Mouse (Mus musculus) embryonic facial prominence, embryonic 11.5 days (tissue): ENCODE data around the gene Zfp706. TPM values are rescaled to one million over a fixed set of nuclear protein-coding genes. Genes with fewer than 3 reads are reported as not detected.

Experiments
- ATAC-seq: fragments of 200-750 bp; cut with Nextera tagmentation; replicated peaks from 2 replicates; pipeline ENCODE4 v1.8.0; 2017; ENCODE audit warnings: low read depth; ENCODE audit not compliant: insufficient number of reproducible peaks, low FRiP score, low TSS enrichment
- DNase-seq: peaks from one replicate; pipeline ENCODE4 v3.0.0-alpha.2; 2015; ENCODE audit warnings: low spot score
- H3K27ac ChIP-seq: fragments of 300-500 bp; sonication (generic); replicated peaks from 2 replicates; pipeline ENCODE4 v1.5.1; 2014; ENCODE audit warnings: mild to moderate bottlenecking, low read depth, low read length, control low read depth
- H3K27me3 ChIP-seq: fragments of 300-500 bp; sonication (generic); 2 replicates; pipeline ENCODE4 v1.6.1; 2014; ENCODE audit warnings: mild to moderate bottlenecking, low read length, moderate library complexity, mixed read lengths; ENCODE audit not compliant: control insufficient read depth, insufficient read depth
- H3K36me3 ChIP-seq: fragments of 300-500 bp; sonication (generic); replicated peaks from 2 replicates; pipeline ENCODE4 v1.6.1; 2014; ENCODE audit warnings: low read depth, mild to moderate bottlenecking, low read length, moderate library complexity, mixed read lengths; ENCODE audit not compliant: control insufficient read depth, insufficient read depth
- H3K4me1 ChIP-seq: fragments of 300-500 bp; sonication (generic); 2 replicates; pipeline ENCODE4 v1.6.1; 2014; ENCODE audit warnings: low read length, mixed read lengths; ENCODE audit not compliant: control insufficient read depth, insufficient read depth
- H3K4me2 ChIP-seq: fragments of 300-500 bp; sonication (generic); 2 replicates; pipeline ENCODE4 v1.6.1; 2014; ENCODE audit warnings: low read depth, mild to moderate bottlenecking, control low read depth, low read length, moderate library complexity
- H3K4me3 ChIP-seq: fragments of 300-500 bp; sonication (generic); 2 replicates; pipeline ENCODE4 v1.5.1; 2014; ENCODE audit warnings: low read depth, low read length, control low read depth
- H3K9ac ChIP-seq: fragments of 300-500 bp; sonication (generic); replicated peaks from 2 replicates; pipeline ENCODE4 v1.6.1; 2014; ENCODE audit warnings: mild to moderate bottlenecking, control low read depth, low read length
- H3K9me3 ChIP-seq: fragments of 300-500 bp; sonication (generic); replicated peaks from 2 replicates; pipeline ENCODE4 v1.6.1; 2016; ENCODE audit warnings: mild to moderate bottlenecking, low read length, inconsistent platforms, mixed read lengths; ENCODE audit not compliant: control insufficient read depth
- WGBS: fragments of 180-500 bp; shearing (Covaris S2); extraction: QIAGEN DNeasy Blood & Tissue Kit; methylation state at CpG from one replicate; pipeline ENCODE4 v1.1.7; 2014; 5-methylcytosine and 5-hydroxymethylcytosine counted together
- polyA plus RNA-seq: library from polyadenylated mRNA; unstranded; fragments of >200 nt; fragmentation: Nextera tagmentation; extraction: Ambion mirVana; gene quantifications from 2 replicates; pipeline ENCODE4 v1.2.1, GENCODE M21; 2014

Zfp706 gene
- polyA plus RNA-seq, 1 experiment from 2014 or later, result 407 TPM

- no peak overlapping the region for H3K27ac ChIP-seq
Observed at GRCm38 (mm10) chr15:36960876-36961237, 46.7 kb downstream of the Zfp706 start.

GRCm38 (mm10) chr15:36960010-36960875, 47.3 kb downstream of the Zfp706 start:
- no peak overlapping the region for H3K4me3 ChIP-seq
- ATAC-seq, result peak; percentile 75; the same call in 1 of the 2 replicates
- no peak overlapping the region for H3K9ac ChIP-seq
- no peak overlapping the region; the same call in 1 of the 2 replicates for H3K4me2 ChIP-seq
- no peaks in the 10 kb centered on the region for H3K4me1 ChIP-seq
- no peak overlapping the region for H3K27ac ChIP-seq
- no peaks in the 10 kb centered on the region for H3K9me3 ChIP-seq
- no peaks in the 10 kb centered on the region for H3K27me3 ChIP-seq
- DNase-seq, result peak; percentile 50
- H3K36me3 ChIP-seq, result no peaks in the 10 kb centered on the region
- WGBS, result 64% methylated on average over 17 of the region's 17 CpGs

More at GRCm38 (mm10) chr15:36960876-36961237, 46.7 kb downstream of the Zfp706 start:
- H3K4me2 ChIP-seq, result no peak overlapping the region
- 89% methylated on average over 4 of the region's 4 CpGs for WGBS
- H3K4me1 ChIP-seq, result no peaks in the 10 kb centered on the region
- no peak for DNase-seq
- no peak overlapping the region for H3K9ac ChIP-seq
- H3K27me3 ChIP-seq, result no peaks in the 10 kb centered on the region
- ATAC-seq, result no peak
- no peaks in the 10 kb centered on the region for H3K36me3 ChIP-seq
- H3K4me3 ChIP-seq, result no peak overlapping the region
- no peaks in the 10 kb centered on the region for H3K9me3 ChIP-seq

- ATAC-seq, result no peak
- H3K4me1 ChIP-seq, result no peaks in the 10 kb centered on the region
- H3K4me3 ChIP-seq, result no peak overlapping the region
- H3K27me3 ChIP-seq, result no peaks in the 10 kb centered on the region
- no peak overlapping the region for H3K27ac ChIP-seq
- DNase-seq, result no peak
- H3K9ac ChIP-seq, result no peak overlapping the region
- H3K9me3 ChIP-seq, result no peaks in the 10 kb centered on the region
- WGBS, result 81% methylated on average over 3 of the region's 3 CpGs
- H3K36me3 ChIP-seq, result no peaks in the 10 kb centered on the region
- H3K4me2 ChIP-seq, result no peak overlapping the region
Observed at GRCm38 (mm10) chr15:36956221-36956620, 51.4 kb downstream of the Zfp706 start.

- 100% methylated on average over 2 of the region's 2 CpGs for WGBS
- no peak overlapping the region for H3K9ac ChIP-seq
Observed at GRCm38 (mm10) chr15:36950258-36950657, 57.3 kb downstream of the Zfp706 start.

GRCm38 (mm10) chr15:36948866-36949546, 58.6 kb downstream of the Zfp706 start:
- Histone ChIP-seq H3K4me2 (no peak overlapping the region), H3K9ac (no peak overlapping the region), H3K27me3 (no peaks in the 10 kb centered on the region), H3K4me1 (no peaks in the 10 kb centered on the region), H3K36me3 (no peaks in the 10 kb centered on the region), H3K27ac (no peak overlapping the region), H3K9me3 (no peaks in the 10 kb centered on the region), H3K4me3 (no peak overlapping the region)
- 90% methylated on average over 22 of the region's 22 CpGs for WGBS
- no peak for DNase-seq
- no peak for ATAC-seq

More at GRCm38 (mm10) chr15:36950258-36950657, 57.3 kb downstream of the Zfp706 start:
- Histone ChIP-seq H3K4me1 (no peaks in the 10 kb centered on the region), H3K27me3 (no peaks in the 10 kb centered on the region), H3K9me3 (no peaks in the 10 kb centered on the region), H3K4me2 (no peak overlapping the region), H3K27ac (no peak overlapping the region), H3K4me3 (no peak overlapping the region), H3K36me3 (no peaks in the 10 kb centered on the region)
- ATAC-seq (no peak), DNase-seq (no peak)
